Mouse (Mus musculus) monocyte, adult 2 months (primary cell): Measurements from ENCODE around the gene Arl4c.

Experiments used
- DNase-seq, 2 experiments: peaks; one replicate each; pipeline ENCODE4 v3.0.0; 2022; ENCODE audit warnings: low spot score in 2 of 2, low read depth in 1 of 2

Arl4c gene

DNA sequence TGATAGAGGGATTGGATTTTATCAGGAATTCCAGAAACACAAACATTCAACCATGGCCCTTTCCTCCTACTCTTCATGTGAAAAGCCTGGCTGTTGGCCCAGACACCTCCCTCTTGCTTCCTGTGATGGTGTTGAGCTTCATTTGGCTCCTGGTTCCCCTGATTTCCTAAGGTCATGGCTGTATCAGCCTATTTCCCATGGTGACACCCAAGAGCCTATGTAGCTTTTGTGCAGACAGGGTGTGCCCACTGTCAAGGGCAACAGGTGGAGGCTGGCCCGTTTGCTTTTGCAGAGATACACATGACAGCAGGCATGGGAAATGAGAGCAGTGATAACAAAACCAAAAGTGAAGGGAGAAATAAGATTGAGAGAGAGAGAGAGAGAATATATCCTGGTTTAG is 76.8 kb downstream of the Arl4c start:
- DNase-seq, result no peak

DNA sequence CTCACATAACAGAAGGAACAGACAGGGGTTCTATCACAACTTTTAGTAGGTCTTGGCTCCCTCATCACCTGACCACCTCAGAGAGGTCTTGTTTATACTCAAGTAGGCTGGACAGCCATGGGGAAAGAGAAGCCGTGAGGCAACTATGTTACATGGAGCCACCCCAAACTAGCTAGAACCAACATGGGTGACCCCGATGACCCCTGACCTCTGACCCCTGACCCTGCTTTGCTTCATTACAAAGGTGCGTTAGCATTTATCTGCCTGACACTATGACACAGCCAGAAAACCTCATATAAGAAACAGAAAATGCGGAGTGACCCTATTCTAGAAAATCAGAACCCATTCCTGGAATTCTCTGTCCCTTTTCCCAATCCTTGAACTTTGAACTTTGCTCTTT is 77.6 kb downstream of the Arl4c start:
- no peak for DNase-seq

DNA sequence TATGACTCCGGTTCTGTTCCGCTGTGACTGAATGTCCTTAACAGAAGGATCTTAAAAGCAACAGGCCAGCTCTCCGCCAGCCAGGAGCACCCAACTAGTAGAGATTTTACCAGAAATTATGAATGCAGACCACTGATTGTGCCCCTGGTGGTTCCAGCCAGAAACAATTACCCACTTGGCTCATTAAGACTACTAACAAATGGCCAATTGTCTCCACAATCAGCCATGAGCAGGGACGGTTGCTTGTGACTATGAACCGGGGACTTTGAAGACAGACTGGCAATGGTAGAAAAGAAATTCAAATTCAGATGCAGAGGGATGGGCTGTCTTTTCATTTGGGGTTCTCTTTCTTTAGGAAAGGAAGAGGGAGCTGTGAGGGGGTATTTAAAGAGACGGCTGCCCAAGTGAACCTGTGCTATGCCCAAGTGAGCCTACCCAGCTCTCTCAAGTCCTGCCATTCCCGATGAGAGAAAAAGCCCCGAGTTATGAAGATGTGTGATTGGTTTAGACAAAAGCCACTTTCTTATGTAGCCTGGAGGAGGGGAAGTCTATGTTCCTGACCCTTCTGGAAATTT is 78.4 kb downstream of the Arl4c start:
- no peak for DNase-seq
